23 mouse cellular contexts compared by ENCODE assay signal in the genomic region with DNA sequence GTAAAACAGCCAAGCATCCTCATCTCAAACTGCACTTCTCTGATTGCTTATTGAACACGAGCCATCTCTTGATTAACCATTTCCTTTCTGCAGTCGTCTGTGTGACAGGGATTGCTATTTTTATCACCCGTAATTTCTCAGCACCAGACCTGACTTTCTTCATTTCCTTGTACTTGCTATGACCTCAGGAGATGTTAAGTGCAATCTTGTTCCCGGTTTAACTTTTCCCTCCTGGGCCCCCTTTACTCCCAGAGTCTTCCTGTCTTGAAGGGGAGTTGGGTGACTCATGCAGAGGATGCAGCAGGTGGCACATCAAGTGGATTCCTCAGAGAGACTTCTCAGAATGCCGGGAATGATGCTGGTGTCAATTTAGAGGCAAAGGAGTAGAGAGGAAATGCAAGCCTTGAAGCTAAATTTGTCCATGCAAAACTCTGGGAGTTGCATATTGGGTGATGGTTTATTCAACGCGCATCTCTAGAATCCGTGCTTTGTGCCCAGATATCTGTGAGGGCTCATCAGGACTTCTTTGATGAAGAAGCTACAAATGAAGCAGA. TPM values are rescaled to one million over a fixed set of nuclear protein-coding genes. Genes with fewer than 3 reads are reported as not detected.
DNase-seq lines count a peak whose midpoint lies in the region; ATAC-seq and TF ChIP-seq lines count a peak whose summit lies in the region.
"Had no signal": no experiment of that assay in that cellular context is flagged by ENCODE, and none has a peak within 500 bp of the region (broad histone marks: within the 10 kb centered on the region; RNA-seq: fewer than 3 reads in every experiment).

No protein-coding gene starts in this region.

- no peak for TF ChIP-seq POLR2A in lung, adult 2 months (IDR thresholded peaks at IDR 0.05; ENCODE audit: borderline replicate concordance, extremely low read depth, low read depth, low read length)
- no peak for TF ChIP-seq POLR2A in CH12.LX (IDR thresholded peaks at IDR 0.05; ENCODE audit: low read depth, low read length)

- H3K27me3 ChIP-seq in heart, embryonic 13.5 days (replicated peaks), result no peaks in the 10 kb centered on the region
- H3K27me3 ChIP-seq in lung, embryonic 16.5 days (ENCODE audit: control insufficient read depth, insufficient read depth, low read depth, low read length), result no peaks in the 10 kb centered on the region
- H3K27me3 ChIP-seq in CH12.LX (replicated peaks), result no peaks in the 10 kb centered on the region
- no peaks in the 10 kb centered on the region for H3K27me3 ChIP-seq in intestine, postnatal 0 days (replicated peaks; ENCODE audit: control insufficient read depth, insufficient read depth, low read length)
- H3K27me3 ChIP-seq: embryonic facial prominence, embryonic 13.5 days; forebrain, embryonic 12.5 days; hindbrain, embryonic 12.5 days had no signal

- H3K9ac ChIP-seq in heart, embryonic 13.5 days, result no peak overlapping the region
- H3K9ac ChIP-seq in lung, embryonic 16.5 days (ENCODE audit: low read length), result no peak overlapping the region
- H3K9ac ChIP-seq in CH12.LX (ENCODE audit: insufficient read depth, low read depth), result no peak overlapping the region
- H3K9ac ChIP-seq in intestine, postnatal 0 days (ENCODE audit: low read depth, low read length), result no peak overlapping the region
- H3K9ac ChIP-seq: embryonic facial prominence, embryonic 13.5 days; forebrain, embryonic 12.5 days; hindbrain, embryonic 12.5 days had no signal

- H3K4me1 ChIP-seq in heart, embryonic 13.5 days, result peaks cover 29% of the 10 kb centered on the region
- H3K4me1 ChIP-seq in lung, embryonic 16.5 days (replicated peaks; ENCODE audit: control insufficient read depth, insufficient read depth, low read length), result peaks cover 6% of the 10 kb centered on the region
- no peaks in the 10 kb centered on the region for H3K4me1 ChIP-seq in lung, adult 2 months (ENCODE audit: control insufficient read depth, insufficient read depth, low read length)
- H3K4me1 ChIP-seq in CH12.LX (ENCODE audit: control insufficient read depth in 1 of 2, insufficient read depth in 2 of 2), result peaks cover 20 to 58% of the 10 kb centered on the region in 2 experiments
- no peaks in the 10 kb centered on the region for H3K4me1 ChIP-seq in intestine, postnatal 0 days (replicated peaks; ENCODE audit: control insufficient read depth, insufficient read depth, low read length)

- 45% methylated on average over 8 of the region's 8 CpGs for whole genome bisulfite sequencing in heart, embryonic 13.5 days
- WGBS in lung, embryonic 16.5 days, result 44% methylated on average over 8 of the region's 8 CpGs
- WGBS in lung, adult 2 months, result 40% methylated on average over 8 of the region's 8 CpGs
- WGBS in intestine, postnatal 0 days, result 37% methylated on average over 8 of the region's 8 CpGs

- H3K4me2 ChIP-seq in heart, embryonic 13.5 days, result peak overlapping the region; percentile 10; the same call in 1 of the 2 replicates
- H3K4me2 ChIP-seq in lung, embryonic 16.5 days (ENCODE audit: low read depth, low read length), result peak overlapping the region; percentile 2; the same call in 1 of the 2 replicates
- H3K4me2 ChIP-seq in CH12.LX (ENCODE audit: insufficient read depth, low read depth, poor library complexity, severe bottlenecking), result peak overlapping the region; percentile 46
- H3K4me2 ChIP-seq in intestine, postnatal 0 days (replicated peaks; ENCODE audit: low read depth), result peak overlapping the region; percentile 32
- H3K4me2 ChIP-seq: embryonic facial prominence, embryonic 13.5 days; forebrain, embryonic 12.5 days; hindbrain, embryonic 12.5 days had no signal

- H3K36me3 ChIP-seq in heart, embryonic 13.5 days, result no peaks in the 10 kb centered on the region
- no peaks in the 10 kb centered on the region for H3K36me3 ChIP-seq in lung, embryonic 16.5 days (ENCODE audit: control insufficient read depth, insufficient read depth, low read length)
- no peaks in the 10 kb centered on the region for H3K36me3 ChIP-seq in CH12.LX (replicated peaks in 1 of 2; ENCODE audit: control insufficient read depth in 1 of 2, insufficient read depth in 1 of 2, low read length in 1 of 2)
- H3K36me3 ChIP-seq in intestine, postnatal 0 days (ENCODE audit: control insufficient read depth, insufficient read depth), result no peaks in the 10 kb centered on the region
- H3K36me3 ChIP-seq: embryonic facial prominence, embryonic 13.5 days; forebrain, embryonic 12.5 days; heart, embryonic 10.5 days; hindbrain, embryonic 12.5 days had no signal

- in situ Hi-C loops in CH12.LX (cut with MboI; ENCODE audit: low pct_ligation_motif_present, low pct_unique_long_range_greater_than_20kb, low sequenced_read_pairs), result no loop called here

- H3K79me2 ChIP-seq in CH12.LX (replicated peaks; ENCODE audit: control insufficient read depth, extremely low read depth, insufficient read depth, poor library complexity, severe bottlenecking), result no peaks in the 10 kb centered on the region

- no peak for ATAC-seq in heart, embryonic 13.5 days (ENCODE audit: extremely low read depth, insufficient number of reproducible peaks, low FRiP score, low TSS enrichment)
- ATAC-seq in lung, embryonic 16.5 days (ENCODE audit: low read depth), result no peak
- ATAC-seq in intestine, postnatal 0 days, result peak; percentile 49; the same call in 1 of the 2 replicates
- ATAC-seq: CD4-positive, CD25-positive, alpha-beta regulatory T cell, adult 4 months; forebrain, embryonic 16.5 days; hindbrain, embryonic 16.5 days; inflammation-experienced regulatory T-cells, adult 6 months had no signal

- dilution Hi-C loops in CH12.LX (cut with MboI; ENCODE audit: extremely low pct_ligation_motif_present, extremely low pct_unique_long_range_greater_than_20kb, low sequenced_read_pairs), result no loop called here

- no peak for TF ChIP-seq CTCF in lung, adult 2 months (IDR thresholded peaks at IDR 0.05; ENCODE audit: insufficient read depth, low read length)
- TF ChIP-seq CTCF in CH12.LX (conservative IDR thresholded peaks at IDR 0.05 in 1 of 2, IDR thresholded peaks at IDR 0.05 in 1 of 2; ENCODE audit: low read depth in 2 of 2, low read length in 2 of 2), result no peak
- TF ChIP-seq CTCF in intestine, postnatal 0 days (IDR thresholded peaks at IDR 0.05; ENCODE audit: low read depth), result no peak

- TF ChIP-seq RAD21 in CH12.LX (IDR thresholded peaks at IDR 0.05; ENCODE audit: low read depth, low read length), result no peak

- no peak for DNase-seq in heart, adult 8-10 months (ENCODE audit: low spot score)
- no peak for DNase-seq in lung, adult 2 months
- DNase-seq in CH12.LX (ENCODE audit: extremely low read depth), result no peak
- no peak for DNase-seq in thymus, postnatal 10 days (ENCODE audit: low spot score in 2 of 2)
- DNase-seq: adrenal gland, postnatal 14 days; cerebellum, adult 18-20 months; cerebellum, adult 9-11 months; cerebellum, postnatal 36 days; gastrocnemius, adult 2 months; gastrocnemius, postnatal 25 days; heart, postnatal 36 days had no signal

- H3K9me3 ChIP-seq in heart, embryonic 13.5 days, result no peaks in the 10 kb centered on the region
- H3K9me3 ChIP-seq in lung, embryonic 16.5 days (ENCODE audit: control insufficient read depth, low read length), result no peaks in the 10 kb centered on the region; the same call in 1 of the 2 replicates
- H3K9me3 ChIP-seq in CH12.LX (replicated peaks; ENCODE audit: low read length), result peaks cover 4% of the 10 kb centered on the region
- H3K9me3 ChIP-seq in intestine, postnatal 0 days (ENCODE audit: control insufficient read depth), result no peaks in the 10 kb centered on the region
- H3K9me3 ChIP-seq: embryonic facial prominence, embryonic 13.5 days; forebrain, embryonic 12.5 days; heart, embryonic 10.5 days; hindbrain, embryonic 12.5 days had no signal

- no peak overlapping the region for H3K27ac ChIP-seq in heart, embryonic 13.5 days (replicated peaks)
- H3K27ac ChIP-seq in lung, embryonic 16.5 days (ENCODE audit: low read length), result no peak overlapping the region
- H3K27ac ChIP-seq in CH12.LX (ENCODE audit: insufficient read depth, low read depth), result no peak overlapping the region
- H3K27ac ChIP-seq in intestine, postnatal 0 days (ENCODE audit: low read depth, low read length), result no peak overlapping the region
- H3K27ac ChIP-seq: embryonic facial prominence, embryonic 13.5 days; forebrain, embryonic 12.5 days; gastrocnemius, adult 2 months; heart, embryonic 10.5 days; hindbrain, embryonic 12.5 days had no signal

- TF ChIP-seq EP300 in CH12.LX (IDR thresholded peaks at IDR 0.05; ENCODE audit: low read length), result no peak

- H3K4me3 ChIP-seq in heart, embryonic 13.5 days, result no peak overlapping the region
- no peak overlapping the region for H3K4me3 ChIP-seq in lung, embryonic 16.5 days (ENCODE audit: low read length)
- no peak overlapping the region for H3K4me3 ChIP-seq in lung, adult 2 months (replicated peaks; ENCODE audit: extremely low read depth, low read depth, low read length)
- H3K4me3 ChIP-seq in CH12.LX (replicated peaks in 1 of 3; ENCODE audit: low read depth in 2 of 3, low read length in 2 of 3, poor library complexity in 1 of 3), result peak overlapping the region in 1 of 3 experiments; percentile 4
- 0 out of 2 replicates have a peak overlapping the region, but pooled peaks have one; percentile 7 for H3K4me3 ChIP-seq in intestine, postnatal 0 days (ENCODE audit: low read depth, low read length)
- H3K4me3 ChIP-seq: embryonic facial prominence, embryonic 13.5 days; forebrain, embryonic 12.5 days; gastrocnemius, adult 2 months; heart, embryonic 10.5 days; hindbrain, embryonic 12.5 days had no signal

TF ChIP-seq in CH12.LX, 34 proteins besides CTCF, POLR2A, EP300 and RAD21:
- TF ChIP-seq POLR2AphosphoS2 (IDR thresholded peaks at IDR 0.05; ENCODE audit: low read depth, low read length) (no peak), ZMIZ1 (IDR thresholded peaks at IDR 0.05; ENCODE audit: low read depth, low read length) (no peak), USF1 (IDR thresholded peaks at IDR 0.05; ENCODE audit: low read depth, low read length) (no peak), BHLHE40 (IDR thresholded peaks at IDR 0.05; ENCODE audit: low read depth, low read length) (peak; percentile 35; the same call in 1 of the 2 replicates), MEF2A (IDR thresholded peaks at IDR 0.05; ENCODE audit: borderline replicate concordance, low read depth, low read length) (peak; percentile 50), MYC (IDR thresholded peaks at IDR 0.05; ENCODE audit: low read depth, low read length) (no peak)

RNA-seq across cellular contexts. Expression of gene Rab3b, which starts 31.1 kb away (rescaled TPM):
- 6.7 TPM in 2 replicates for polyA plus RNA-seq in heart, embryonic 13.5 days (2015; fragmentation: Nextera tagmentation; extraction: Ambion mirVana)
- total RNA-seq in heart, adult 8-10 months (2022), result 1 to 10 TPM in 3 of 4 experiments, under 1 TPM in 1; 0.57 to 1.7 (median 1.4) TPM
- polyA plus RNA-seq in lung, embryonic 16.5 days (2015; fragmentation: Nextera tagmentation; extraction: Ambion mirVana), result 6.5 and 8.4 TPM in 2 replicates
- polyA plus RNA-seq in lung, adult 2 months (2012; rRNA removed), result 1.9 and 2.3 TPM in 2 replicates
- total RNA-seq in CH12.LX (2012; rRNA removed) (0.55 and 0.85 TPM in 2 replicates), CH12.LX (2014; rRNA removed) (0.15 and 0.56 TPM in 2 replicates)
- polyA plus RNA-seq in CH12.LX (2012; ENCODE audit: insufficient read length, low read depth), result 0.76 and 0.94 TPM in 2 replicates
- 12.0 and 12.7 TPM in 2 replicates for polyA plus RNA-seq in intestine, postnatal 0 days (2015; fragmentation: Nextera tagmentation; extraction: Ambion mirVana)
- total RNA-seq: gastrocnemius, postnatal 25 days; MEL had no signal
- polyA plus RNA-seq: CD4-positive, CD25-positive, alpha-beta regulatory T cell, adult 4 months had no signal
